Mouse (Mus musculus): Measurements from ENCODE around the gene Src.
"Not testable (repeated sequence)": the region's sequence is repeated elsewhere in the genome, so short reads cannot be mapped to it uniquely, and the experiment has no call there.

Gene Src

DNA sequence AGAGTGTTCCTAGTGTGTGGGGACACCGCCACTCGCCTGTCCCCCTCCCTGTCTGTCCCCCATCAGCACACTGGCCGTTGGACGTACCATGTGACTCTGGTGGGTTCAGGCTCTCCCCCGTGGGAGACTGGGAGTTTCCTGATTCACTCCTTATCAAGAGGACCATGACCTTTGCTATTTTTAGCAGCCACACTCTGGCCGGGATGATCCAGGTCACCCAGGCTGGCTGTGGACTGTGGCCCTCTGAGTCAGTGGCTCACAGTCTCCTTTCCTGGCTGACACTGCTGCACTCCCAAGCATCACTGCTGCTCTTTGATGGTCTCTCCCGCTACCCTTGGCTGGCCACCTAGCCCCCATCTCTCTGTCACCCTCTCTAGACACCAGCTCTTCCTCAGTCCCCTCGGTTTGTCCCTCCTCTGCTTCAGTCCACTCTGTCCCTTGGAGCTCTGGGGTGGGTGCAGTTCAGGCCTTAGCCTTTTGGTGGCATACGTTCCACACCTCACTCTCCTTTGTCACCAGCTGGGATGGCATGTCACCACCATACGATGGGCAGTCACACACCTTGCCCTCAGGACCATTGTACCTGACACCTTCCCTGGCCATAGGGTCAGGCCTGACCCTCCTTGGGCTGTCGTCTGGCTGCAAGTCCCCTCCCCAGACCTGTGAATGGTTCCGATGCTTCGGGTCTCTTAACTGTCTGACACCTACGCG lies 61.8 kb downstream of the Src start:
- no peak for DNase-seq

DNA sequence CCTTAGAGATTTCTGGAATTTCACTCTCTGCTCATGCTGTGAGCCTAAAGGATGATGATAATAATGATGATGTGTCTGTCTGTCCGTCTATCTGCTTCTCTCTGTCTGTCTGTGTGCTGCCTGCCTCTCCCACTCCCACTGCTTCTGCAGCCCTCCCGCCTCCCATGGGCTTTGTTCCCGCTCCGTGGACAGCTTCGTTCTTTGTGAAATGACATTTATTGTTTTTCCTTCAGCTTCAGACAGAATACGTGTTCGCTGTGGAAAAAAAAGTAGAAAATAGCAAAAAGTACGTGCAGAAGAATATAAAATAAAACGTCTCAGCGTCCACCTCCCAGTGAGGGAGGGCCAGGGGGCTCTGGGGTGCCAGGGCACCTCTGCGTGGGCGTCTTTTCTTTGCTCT lies 64.5 kb downstream of the Src start:
- DNase-seq: no peak

DNA sequence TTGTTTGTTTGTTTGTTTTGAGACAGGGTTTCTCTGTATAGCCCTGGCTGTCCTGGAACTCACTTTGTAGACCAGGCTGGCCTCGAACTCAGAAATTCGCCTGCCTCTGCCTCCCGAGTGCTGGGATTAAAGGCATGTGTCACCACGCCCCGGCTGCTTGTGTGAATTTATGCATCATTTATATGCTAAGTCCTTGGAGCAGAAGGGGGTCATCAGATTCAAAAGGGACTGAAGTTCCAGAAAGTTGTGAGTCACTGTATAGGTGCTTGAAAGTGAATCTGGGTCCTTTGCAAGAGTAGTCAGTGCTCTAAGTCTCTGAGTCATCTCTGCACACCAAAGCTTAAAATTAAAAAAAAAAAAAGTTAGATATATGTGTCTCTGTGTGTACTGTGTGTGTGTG lies 68.3 kb downstream of the Src start:
- not testable (repeated sequence) for DNase-seq

DNA sequence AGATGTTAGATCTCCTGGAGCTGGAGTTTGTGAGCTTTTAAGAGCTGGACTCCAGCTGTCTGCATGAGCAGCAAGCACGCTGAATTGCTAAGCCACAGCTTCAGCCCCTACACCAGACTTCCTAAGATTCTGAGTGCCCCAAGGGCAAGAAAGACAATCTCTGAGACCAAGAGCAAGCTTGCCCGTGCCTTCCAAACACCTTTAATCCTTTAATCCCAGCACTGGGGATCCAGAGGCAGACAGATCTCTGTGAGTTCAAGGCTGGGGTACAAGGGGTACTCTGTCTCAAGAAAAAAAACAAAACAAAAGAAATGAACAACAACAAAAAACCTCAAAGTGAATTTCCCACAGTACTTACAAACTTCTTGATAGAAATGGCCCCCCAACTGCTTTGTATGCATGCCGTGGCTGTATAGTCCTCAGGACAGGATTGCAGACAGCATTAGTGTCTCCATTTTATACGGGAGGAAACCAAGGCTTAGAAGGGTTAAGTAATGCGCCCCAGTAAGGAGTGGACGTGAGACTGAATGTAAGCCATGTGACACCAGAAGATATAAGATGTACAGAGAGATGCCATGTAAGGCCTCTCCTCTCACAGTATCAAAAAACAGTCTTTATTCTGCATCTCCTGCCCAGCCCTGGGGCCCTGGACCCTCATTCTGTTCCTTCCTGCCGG lies 68.9 kb downstream of the Src start:
- no peak for DNase-seq

DNA sequence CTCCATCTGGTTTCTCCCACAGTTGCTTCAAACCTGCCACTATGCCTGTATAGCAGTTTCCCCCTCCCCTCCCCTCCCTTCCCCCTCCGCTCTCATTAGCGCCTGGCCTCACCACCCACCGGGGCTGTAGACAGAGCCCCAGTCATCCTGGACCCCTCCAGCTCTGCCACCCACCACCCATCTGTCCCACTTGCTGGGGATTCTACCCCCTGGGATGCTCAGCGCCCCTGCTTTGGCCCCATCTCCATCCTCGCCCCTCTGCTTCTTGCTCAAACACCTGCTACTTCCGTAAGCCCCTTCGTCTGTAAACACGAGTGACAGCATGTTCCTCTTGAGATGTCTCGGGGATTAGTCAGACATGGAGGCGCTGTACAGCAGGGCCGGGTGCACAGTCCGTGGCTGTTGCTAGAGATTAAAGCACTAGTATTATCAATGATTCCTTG lies 69.5 kb downstream of the Src start:
- no peak for DNase-seq

DNA sequence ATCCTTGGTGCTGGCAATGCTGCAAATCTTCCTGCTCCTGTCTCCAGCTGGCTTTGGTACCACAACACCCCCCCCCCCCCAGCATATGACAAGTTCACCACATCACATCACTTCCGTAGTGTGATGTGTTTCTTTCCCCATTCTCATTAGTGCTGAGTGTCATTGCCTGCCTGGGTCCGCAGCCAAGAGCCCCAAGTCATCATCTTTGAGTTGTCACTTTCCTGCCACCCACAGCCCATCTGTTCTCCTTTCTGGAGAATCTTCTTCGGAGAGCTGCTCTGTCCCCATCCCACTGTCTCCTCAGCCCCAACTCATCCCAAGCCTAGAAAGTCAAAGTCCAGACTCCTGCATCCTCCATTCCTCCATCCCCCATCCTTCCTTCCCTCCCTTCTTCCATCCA lies 75.0 kb downstream of the Src start:
- no peak for DNase-seq

DNA sequence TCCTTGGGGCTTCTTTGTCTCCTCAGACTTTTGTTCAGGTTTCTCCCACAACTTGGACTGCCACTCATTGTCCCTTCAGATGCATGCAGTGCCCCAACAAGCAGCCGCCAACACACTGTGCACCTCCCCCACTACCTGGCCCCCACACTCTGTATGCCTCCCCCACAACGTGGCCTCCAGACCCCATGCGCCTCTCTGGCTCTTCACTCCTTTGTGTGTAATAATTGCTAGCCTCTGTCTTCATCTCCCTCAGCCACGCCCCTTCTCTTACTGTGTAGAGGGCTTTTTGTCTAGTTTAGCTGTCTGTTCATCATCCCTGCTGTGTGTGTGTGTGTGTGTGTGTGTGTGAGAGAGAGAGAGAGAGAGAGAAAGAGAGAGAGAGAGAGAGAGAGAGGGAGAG lies 80.3 kb downstream of the Src start:
- DNase-seq: no peak

DNA sequence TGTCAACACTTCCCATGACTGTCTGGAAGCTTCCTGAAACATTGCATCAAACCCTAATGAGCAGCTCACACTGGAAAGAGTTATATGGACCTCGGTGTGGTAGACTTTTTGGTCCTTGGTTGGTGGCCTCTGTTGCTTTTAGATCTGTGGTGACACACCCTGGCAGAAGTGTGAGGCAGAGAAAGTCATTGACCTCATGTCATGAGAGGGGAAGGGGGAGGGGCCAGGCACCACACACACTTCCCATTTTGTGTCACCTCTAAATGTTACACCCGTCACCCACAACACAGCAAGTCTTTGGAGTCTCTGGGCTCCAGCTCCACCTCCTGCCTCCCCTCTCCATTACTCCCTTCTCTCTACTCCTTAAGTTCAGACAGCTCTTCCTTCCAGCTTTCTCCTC lies 82.1 kb downstream of the Src start:
- DNase-seq: no peak

DNA sequence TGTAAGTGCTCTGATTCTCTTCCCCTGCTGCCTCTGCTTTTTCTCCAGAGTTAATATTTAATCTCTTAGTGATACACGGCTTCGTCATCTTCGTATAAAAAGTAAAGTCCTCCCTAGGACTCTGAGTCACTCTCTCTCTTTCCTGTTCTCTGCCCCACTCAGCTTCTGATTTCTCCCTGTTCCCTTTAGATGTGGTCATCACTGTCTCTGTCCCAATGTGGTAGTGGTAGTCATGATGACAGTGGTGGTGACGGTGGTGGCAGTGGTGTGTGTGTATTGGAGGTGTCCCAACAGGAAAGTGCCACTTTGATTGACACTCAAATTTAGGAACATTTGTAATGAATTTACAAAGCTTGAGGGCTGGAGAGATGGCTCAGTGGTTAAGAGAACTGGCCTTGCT lies 83.1 kb downstream of the Src start:
- DNase-seq: no peak

DNA sequence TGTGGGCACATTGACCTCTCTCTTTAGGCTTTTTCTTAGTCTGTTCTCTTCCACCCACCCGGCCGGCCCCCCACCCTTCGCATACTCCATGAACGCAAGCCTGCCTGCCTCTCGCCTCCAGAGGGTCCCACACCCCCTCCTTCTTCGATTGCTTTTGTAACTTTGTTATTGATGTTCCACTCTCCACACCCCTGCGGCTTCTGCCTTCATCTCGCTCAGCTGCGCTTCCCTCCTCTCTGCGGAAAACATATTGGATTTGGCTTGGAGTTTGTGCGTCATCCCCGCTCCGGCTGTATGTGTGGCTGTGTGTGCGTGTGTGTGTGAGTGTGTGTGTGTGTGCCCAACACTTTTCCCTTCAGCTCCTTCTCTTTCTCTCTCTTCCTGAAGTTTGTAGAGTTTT lies 88.5 kb downstream of the Src start:
- no peak for DNase-seq

DNA sequence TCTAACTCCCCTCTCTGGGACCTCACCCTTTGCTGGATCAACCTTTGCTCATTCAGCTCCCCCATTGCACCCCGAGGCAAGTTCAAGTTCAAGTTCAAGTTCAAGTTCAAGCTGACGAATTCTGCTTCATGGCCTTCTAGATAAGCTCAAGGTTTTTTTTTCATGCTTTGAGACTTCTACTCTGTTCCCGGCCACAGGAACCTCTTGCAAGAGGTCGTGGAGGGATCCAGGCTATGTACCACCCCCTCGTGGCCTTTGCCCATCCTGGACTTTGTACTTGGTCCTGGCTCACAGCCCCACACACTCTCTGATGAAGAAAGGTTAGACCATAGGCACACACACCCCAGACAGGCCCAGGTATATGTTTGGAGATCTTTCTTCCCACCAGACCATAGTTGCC lies 90.9 kb downstream of the Src start:
- no peak for DNase-seq

DNA sequence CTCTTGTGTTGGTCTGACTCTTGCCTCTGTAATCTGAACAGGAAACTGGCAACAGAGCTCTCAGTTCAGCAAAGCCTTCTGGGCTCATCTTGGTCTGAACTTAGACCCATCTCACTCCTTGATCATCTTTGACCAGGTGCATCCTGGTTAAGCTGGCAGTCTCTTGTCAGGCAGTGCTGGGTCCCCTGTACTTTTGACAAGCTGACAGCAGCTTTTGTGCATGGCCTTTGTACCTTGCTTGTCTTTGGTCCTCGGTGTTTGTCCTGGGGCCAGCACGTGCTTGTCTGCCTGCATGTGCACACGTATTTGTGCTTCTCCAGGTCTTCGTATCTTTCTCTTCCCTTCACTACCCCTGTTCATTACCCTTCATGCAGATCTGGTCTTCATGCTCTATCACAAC lies 91.8 kb downstream of the Src start:
- no peak for DNase-seq

DNA sequence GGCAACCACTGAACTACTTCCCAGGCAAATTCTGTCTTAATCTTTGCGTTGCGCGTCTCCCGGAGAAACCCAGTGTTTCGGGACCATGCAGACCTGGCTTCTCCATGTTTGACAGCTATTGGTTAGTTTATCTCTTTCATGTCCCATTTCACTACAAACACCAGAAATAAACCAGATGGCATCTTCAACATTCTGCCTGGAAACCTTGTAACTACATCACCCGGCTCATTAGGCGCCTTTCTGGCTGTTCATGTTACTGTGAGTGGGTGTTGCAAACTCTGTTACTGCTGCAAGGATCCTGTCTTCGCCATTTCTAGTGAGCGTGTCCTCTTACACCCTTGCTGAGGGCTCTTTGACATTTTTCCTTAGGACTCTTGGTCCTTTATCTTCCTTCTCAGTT lies 94.6 kb downstream of the Src start:
- DNase-seq: no peak

DNA sequence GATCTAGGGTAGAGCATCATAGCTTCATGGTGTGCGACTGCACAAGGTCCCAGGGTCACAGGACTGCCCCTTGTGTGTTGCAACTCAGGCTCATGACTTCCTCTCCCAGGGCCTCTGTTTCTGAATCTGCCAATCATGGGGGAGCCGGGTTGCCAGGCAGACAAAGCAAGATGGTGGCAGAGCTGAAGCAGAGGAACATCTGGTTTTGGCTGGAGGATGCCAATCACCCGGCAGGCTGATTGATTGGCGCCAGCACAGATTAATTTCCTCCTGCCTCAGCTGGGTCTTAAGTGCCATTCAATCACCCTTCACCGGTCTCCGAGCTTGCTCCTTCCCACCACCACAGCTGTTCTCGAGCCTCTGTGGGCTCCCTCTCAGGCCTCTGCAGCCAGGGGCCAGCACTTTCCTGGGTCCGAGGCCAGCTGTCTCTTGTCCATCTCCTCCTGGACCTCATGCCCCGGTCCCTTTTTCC lies 95.5 kb downstream of the Src start:
- DNase-seq: no peak

DNA sequence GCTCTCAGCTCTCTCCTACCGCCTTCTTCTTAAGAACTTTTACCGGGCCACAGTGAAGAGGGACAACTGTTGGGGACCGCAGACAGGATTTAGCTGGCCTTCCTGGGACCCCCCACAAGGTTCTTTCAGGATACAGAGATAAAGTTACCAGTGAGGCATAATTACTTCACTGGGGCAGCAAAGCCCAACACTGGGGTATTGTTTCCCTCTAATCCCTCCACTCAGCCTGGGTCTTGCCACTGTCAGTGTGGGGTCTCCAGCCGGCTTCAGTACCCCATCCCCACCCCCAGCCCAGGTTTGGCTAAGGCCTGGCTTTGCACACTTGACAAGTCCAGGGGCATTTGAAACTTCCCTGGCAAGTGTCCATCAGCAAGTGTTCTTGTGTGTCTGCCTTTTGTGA lies 96.1 kb downstream of the Src start:
- DNase-seq: no peak

DNA sequence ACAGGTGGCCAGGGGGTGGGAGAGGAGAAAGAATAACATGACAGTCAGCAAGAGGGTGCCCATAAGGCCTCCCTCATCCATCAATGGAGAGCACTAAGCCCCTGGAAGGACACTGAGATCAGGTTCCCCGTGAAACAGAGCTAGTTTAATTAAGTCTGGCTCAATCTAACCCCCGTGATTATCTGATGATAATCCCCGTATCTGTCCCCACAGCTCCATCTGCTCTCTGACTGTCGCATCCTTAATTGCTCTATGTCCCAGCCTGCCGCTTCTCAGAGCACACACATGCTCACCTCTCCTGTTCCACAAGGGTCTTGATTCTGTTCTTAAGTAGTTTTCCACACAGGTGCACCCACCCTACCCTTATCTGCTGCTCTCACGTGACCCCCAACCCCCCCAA lies 99.3 kb downstream of the Src start:
- no peak for DNase-seq

DNA sequence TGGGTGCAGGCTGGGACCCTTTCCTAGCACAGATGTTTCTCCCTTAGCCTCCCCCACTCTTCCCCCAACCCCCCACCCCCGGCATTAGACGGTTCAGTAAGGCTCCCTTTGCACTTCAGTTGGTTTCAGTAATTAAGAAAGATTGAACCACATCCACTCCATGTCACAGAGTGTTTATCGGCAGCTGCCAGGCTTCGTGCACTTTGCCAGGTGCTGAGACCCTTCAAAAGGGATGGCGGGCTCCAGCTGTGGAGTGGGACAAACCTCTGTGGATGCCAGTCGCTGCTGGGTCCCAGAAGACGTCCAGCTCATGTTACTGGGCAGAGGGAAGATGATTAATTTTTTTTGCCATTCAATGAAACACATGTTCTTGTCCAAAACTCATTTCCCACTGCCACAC lies 100.2 kb downstream of the Src start:
- no peak for DNase-seq

DNA sequence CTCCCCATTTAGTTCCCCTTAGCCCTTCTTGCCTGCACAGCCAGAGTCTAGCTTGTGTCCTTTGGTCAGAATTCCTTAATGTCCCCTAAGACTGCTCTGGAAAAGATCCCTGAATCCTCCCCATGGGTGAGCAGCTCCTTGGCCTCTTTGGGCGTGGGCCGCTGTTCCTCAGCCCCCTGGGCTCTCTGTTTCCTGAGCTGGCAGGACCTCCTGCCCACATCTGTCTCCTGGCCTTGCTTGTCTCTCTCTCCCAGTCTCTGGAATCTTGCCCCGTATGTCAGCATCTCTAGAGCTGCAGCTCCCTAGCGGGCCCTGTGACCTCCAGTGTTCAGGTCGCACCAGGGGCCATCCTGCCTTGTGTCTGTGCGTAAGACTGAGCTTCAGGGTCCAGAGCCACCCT lies 101.2 kb downstream of the Src start:
- DNase-seq: no peak

DNA sequence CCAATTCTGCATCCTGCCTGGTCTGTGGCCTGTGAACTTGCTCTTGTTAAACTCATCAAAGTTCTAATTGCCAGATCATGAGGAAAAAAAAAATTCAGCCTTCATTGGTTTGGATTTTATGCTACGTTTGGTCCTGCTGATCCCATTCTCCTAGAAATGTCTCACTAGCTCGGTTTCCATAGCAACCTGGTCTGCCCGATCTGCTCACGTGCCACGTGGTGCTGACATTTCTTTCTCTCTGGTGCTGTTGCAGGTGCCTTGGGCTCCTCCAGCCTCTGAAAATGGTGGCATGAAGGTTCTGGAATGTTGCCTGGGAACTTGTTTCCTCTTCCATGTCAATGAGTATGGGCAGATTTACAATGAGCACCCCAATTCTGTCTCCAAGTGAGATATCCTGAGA lies 102.3 kb downstream of the Src start:
- DNase-seq: no peak

All from thymus, adult 18-20 months (tissue).